Mouse (Mus musculus) cerebellum, postnatal 10 days (tissue): ENCODE results near the gene Cox8b.
"Not testable (repeated sequence)": the region's sequence is repeated elsewhere in the genome, so short reads cannot be mapped to it uniquely, and the experiment has no call there.

ENCODE experiments used
- DNase-seq, 2 experiments: peaks; one replicate each; pipeline ENCODE4 v3.0.0; 2021; ENCODE audit warnings: mixed read lengths in 2 of 2

The Cox8b gene

GRCm38 (mm10) chr7:140912846-140913482 lies 12.7 kb upstream of the Cox8b start:
- no peak for DNase-seq

GRCm38 (mm10) chr7:140912293-140912692 lies 12.0 kb upstream of the Cox8b start:
- no peak for DNase-seq

- peak; percentile 87 to 88 for DNase-seq
Observed at GRCm38 (mm10) chr7:140908634-140909107, 8.4 kb upstream of the Cox8b start.

DNA sequence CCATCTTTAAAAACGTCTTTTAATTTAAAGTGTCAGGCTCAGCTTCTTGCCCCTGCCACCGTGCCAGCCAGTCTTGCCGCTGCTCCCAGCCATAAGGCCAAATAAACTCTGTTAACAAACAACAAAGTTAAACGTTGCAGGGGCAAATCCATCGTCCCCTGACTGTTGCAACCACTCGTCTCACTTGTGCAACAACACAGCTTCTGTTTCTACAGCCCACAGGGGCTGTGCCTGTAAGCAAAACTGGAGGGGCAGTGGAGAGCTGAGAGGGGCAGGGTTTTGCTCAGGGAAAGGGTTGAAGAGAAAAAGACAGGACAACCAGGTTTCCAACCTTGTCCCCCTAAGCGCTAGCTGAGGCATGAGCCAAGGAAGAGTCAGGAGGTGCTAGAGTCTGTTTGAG lies 7.9 kb upstream of the Cox8b start:
- DNase-seq: no peak

- DNase-seq: no peak
Observed at GRCm38 (mm10) chr7:140907697-140908096, 7.5 kb upstream of the Cox8b start.

DNA sequence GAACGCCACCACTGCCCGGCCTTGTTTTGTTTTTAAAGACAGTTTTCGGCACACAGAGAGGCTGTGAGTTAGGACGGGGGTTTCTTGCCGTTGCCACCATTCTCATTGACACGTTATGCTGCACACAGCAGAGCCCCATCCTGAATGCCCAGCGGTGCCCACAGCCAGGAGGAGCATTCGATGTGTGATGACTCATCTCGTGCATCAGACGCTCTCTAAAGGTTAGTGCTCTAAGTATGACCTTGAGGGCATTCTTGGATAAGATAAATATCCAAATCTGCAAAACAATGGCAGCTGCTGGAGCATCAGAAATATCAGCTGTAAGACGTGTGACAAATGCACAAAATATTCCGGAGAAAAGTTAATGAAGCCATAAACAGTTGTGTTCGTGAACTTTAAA lies 6.9 kb upstream of the Cox8b start:
- DNase-seq: no peak

GRCm38 (mm10) chr7:140905642-140906081 lies 5.4 kb upstream of the Cox8b start:
- DNase-seq: no peak

DNA sequence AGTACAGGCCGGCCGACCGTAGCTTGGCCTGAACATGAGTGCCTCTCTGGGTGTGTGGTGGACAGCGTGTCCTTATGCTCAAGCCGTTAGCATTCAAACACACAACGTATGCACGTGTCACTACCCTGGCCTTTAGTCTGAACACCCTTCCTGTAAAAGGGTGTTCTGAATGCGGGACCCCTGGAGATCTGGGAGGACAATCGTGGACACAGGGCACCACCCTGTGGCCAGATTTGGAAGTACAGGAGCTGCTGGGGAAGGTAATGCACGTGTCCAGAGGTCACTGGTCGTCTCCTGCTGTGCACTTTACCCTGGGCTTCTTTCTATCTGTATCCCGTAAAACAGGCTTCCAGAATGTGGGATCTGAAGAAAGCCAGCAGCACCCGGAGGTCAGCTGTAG lies 3.0 kb upstream of the Cox8b start:
- DNase-seq: peak; percentile 91 to 95

GRCm38 (mm10) chr7:140902036-140902875 lies 2.0 kb upstream of the Cox8b start:
- peak in 1 of 2 experiments; percentile 22 for DNase-seq

GRCm38 (mm10) chr7:140899121-140899520 lies 1.1 kb downstream of the Cox8b start:
- DNase-seq: no peak

DNA sequence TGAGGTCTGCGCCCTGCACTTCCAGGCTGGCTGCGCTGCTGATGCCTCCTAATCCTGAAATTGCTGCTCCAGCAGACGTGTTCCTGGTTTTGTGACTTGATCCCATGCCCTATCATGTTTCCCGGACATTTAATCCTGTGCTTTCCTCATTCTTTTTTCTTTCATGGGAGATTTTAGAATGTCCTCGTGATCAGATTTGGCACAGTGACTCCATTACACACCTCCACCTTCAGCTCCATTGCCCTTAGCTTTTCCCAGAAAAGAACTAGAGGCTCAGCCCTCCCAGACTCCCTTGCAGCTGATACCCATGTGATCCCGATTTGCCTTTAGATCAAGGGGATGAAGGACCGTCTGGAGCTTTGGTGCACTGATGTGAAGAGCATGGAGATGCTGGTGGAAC lies 2.4 kb downstream of the Cox8b start:
- DNase-seq: no peak

DNA sequence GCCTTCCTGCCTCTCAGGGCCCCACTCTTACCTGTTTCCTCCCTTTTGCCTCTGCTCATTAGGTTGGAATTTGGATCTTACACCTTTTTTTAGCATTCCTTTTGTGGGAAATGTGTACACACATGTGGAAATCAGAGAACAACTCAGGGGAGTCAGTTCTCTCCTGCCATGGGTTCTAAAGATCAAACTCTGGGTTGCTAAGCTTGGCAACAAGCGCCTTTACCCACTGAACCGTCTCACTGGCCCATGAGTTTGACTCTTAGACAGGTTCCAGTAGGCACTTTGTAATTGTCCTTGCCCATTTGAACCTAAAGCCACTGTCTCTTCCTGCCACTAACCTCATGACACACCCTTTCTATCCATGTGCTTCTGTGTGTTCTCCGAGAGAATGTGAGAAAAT lies 5.6 kb downstream of the Cox8b start:
- DNase-seq: no peak

GRCm38 (mm10) chr7:140894031-140894430 lies 6.2 kb downstream of the Cox8b start:
- DNase-seq: no peak

- DNase-seq: not testable (repeated sequence)
Observed at GRCm38 (mm10) chr7:140890636-140891035, 9.6 kb downstream of the Cox8b start.

GRCm38 (mm10) chr7:140882469-140882803 lies 17.8 kb downstream of the Cox8b start:
- no peak for DNase-seq

DNA sequence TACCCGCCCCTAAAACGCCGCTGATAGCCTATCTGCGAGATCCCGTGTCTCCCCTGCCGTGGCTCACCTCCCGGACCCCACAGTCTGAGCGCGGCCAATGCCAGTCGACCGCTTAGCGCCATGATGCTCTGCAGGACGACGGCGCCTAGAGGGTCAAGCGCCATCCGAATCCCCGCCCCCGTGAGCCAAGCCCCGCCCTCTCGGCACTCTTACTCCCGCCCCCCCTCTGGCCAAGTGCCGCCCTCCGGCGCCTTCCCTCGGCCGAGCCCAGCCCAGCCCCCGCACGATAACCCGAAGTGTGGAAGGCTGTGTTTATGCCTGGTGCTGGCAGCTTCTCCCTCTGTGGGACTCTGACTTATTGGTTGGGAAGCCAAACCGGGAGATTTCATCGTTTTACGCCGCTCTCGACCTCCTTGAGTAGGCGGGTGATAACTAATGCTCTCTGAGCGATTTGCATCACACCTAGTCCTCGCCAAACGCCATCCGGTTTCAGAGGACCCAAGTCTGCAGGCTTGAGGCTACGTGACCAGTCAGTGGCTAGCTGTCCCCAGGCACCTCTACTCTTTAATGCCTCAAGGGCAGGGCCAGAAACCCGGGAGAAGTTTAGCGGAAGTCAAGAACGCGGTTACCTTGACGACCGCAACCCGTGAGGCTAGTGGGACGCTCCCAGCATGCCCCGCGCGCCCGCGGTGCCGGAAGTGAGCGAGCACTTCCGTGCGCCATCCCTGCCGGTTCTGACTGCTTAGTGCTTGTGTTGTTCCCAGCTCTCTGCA lies 18.4 kb downstream of the Cox8b start, which contains the start of the genes Psmd13 and Sirt3:
TSS of gene Psmd13 (plus strand) at position 273 of the 773 bp plus-strand sequence.
TSS of gene Sirt3 (minus strand) at position 614 of the 773 bp plus-strand sequence.
- DNase-seq: peak; percentile 98 to 99

DNA sequence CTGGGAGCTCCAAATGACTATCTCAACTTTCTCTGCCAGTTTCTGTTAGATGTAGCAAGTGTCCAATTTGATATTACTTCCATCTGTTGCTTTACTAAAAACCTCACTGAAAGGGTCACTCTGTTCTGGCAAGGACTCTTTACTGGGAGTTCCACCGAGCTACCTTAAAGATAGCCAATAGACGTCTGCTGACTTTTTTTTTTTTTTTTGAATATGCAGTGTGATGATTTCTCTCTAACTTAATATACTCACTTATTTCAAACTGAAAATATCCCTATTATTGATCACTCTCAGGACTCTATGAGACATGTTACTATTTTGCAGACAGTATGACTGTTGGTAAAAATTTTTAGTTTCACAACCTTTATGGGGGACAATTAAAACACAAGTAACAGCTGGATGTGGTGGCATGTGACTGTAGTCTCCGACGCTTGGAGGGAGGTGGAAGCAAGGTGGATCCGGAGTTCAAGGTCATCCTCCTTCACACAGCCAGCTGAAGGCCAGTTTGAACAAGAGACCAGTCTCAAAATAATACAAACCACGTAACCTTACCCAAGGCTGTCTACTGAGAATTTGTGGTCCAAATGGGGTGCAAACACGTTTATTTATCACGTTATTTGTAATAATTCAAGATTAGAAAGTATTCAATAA lies 19.3 kb downstream of the Cox8b start:
- no peak for DNase-seq

- DNase-seq: no peak
Observed at GRCm38 (mm10) chr7:140880419-140880818, 19.8 kb downstream of the Cox8b start.

DNA sequence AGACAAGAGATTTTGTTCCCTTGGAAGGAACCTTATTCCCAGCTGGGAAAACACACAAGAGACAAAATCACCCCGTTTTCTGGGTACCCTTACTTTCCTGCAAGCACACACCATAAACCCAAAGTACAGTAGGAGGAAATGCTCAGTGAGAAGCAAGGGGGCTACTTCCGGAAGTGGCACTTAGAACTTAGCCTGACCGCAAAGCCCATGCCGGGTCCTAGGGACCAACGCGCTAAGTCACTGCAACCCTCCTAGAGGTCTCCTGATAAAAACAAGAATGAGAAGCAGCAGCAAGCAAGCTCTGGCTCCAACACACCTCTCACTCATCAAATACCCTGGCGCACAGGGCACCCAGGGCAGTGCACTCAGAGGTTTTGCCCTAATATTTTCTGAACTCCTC lies 20.9 kb downstream of the Cox8b start:
- no peak for DNase-seq

GRCm38 (mm10) chr7:140877364-140877763 lies 22.9 kb downstream of the Cox8b start:
- no peak for DNase-seq

- no peak for DNase-seq
Observed at GRCm38 (mm10) chr7:140874224-140874623, 26.0 kb downstream of the Cox8b start.

DNA sequence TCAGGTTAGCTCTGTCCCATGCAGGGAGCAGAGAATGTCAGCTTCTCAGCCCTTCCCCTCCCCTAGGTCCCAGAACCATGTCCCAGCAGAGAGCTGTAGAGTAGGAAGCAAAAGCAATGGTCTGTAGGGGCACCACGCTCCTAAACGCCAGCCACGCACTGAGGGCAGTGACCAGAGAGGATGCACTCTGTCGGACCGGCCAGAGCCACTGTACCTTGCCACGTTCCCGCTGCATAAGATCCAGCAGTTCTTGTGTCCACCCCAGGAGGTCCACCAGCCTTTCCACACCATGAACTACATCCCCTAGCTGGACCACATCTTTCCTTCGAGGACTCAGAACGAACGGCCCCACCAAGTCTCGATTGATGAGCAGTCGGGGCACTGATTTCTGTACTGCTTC lies 35.5 kb downstream of the Cox8b start:
- peak in 1 of 2 experiments; percentile 17 for DNase-seq

GRCm38 (mm10) chr7:140860728-140861127 lies 39.5 kb downstream of the Cox8b start:
- DNase-seq: no peak
